Mouse (Mus musculus): ENCODE results near the gene Traf7.

- TF ChIP-seq CTCF (IDR thresholded peaks at IDR 0.05; ENCODE audit: control insufficient read depth, insufficient read depth, low read length) (no peak), POLR2A (IDR thresholded peaks at IDR 0.05; ENCODE audit: borderline replicate concordance, control insufficient read depth, low read depth, low read length) (no peak)
Observed at GRCm38 (mm10) chr17:24475586-24475985, 52.2 kb downstream of the Traf7 start.
